Mouse (Mus musculus) forebrain, embryonic 14.5 days (tissue): Measurements from ENCODE around the gene Pde4d. TPM values are rescaled to one million over a fixed set of nuclear protein-coding genes. Genes with fewer than 3 reads are reported as not detected.

Experiments used
- ATAC-seq: fragments of 200-750 bp; cut with Nextera tagmentation; 2 replicates; pipeline ENCODE4 v1.8.0; 2017; ENCODE audit warnings: mild to moderate bottlenecking, moderate library complexity
- DNase-seq: peaks from one replicate; pipeline ENCODE4 v3.0.0-alpha.2; 2015; ENCODE audit warnings: low spot score
- H3K27ac ChIP-seq: fragments of 300-500 bp; sonication (generic); 2 replicates; pipeline ENCODE4 v1.5.1; 2014; ENCODE audit warnings: low read depth, mild to moderate bottlenecking, control low read depth, low read length, moderate library complexity
- H3K27me3 ChIP-seq: fragments of 300-500 bp; sonication (generic); replicated peaks from 2 replicates; pipeline ENCODE4 v1.6.1; 2014; ENCODE audit warnings: low read length, control low read depth, mixed read lengths; ENCODE audit not compliant: control insufficient read depth, insufficient read depth
- H3K36me3 ChIP-seq: fragments of 300-500 bp; sonication (generic); 2 replicates; pipeline ENCODE4 v1.6.1; 2014; ENCODE audit warnings: low read length, control low read depth; ENCODE audit not compliant: control insufficient read depth, insufficient read depth
- H3K4me1 ChIP-seq: fragments of 300-500 bp; sonication (generic); 2 replicates; pipeline ENCODE4 v1.6.1; 2014; ENCODE audit warnings: antibody characterized with exemption, low read length, control low read depth; ENCODE audit not compliant: control insufficient read depth, insufficient read depth
- H3K4me2 ChIP-seq: fragments of 300-500 bp; sonication (generic); 2 replicates; pipeline ENCODE4 v1.6.1; 2014; ENCODE audit warnings: mild to moderate bottlenecking, control low read depth, low read length
- H3K4me3 ChIP-seq: fragments of 300-500 bp; sonication (generic); 2 replicates; pipeline ENCODE4 v1.5.1; 2014; ENCODE audit warnings: low read depth, low read length, control low read depth
- H3K9ac ChIP-seq: fragments of 300-500 bp; sonication (generic); 2 replicates; pipeline ENCODE4 v1.6.1; 2014; ENCODE audit warnings: mild to moderate bottlenecking, low read length, control low read depth, moderate library complexity
- H3K9me3 ChIP-seq: fragments of 300-500 bp; sonication (generic); replicated peaks from 2 replicates; pipeline ENCODE4 v1.6.1; 2016; ENCODE audit warnings: low read length, control low read depth, mixed read lengths; ENCODE audit not compliant: control insufficient read depth
- WGBS: fragments of 180-500 bp; shearing (Covaris S2); extraction: QIAGEN DNeasy Blood & Tissue Kit; methylation state at CpG from one replicate; pipeline ENCODE4 v1.1.7; 2014; 5-methylcytosine and 5-hydroxymethylcytosine counted together
- polyA plus RNA-seq: library from polyadenylated mRNA; unstranded; fragments of >200 nt; fragmentation: Nextera tagmentation; extraction: Ambion mirVana; gene quantifications from 2 replicates; pipeline ENCODE4 v1.2.1, GENCODE M21; 2014

The Pde4d gene
- polyA plus RNA-seq, 1 experiment from 2014 or later = 13.7 TPM

- no peaks in the 10 kb centered on the region for H3K9me3 ChIP-seq
- no peak for DNase-seq
- no peak overlapping the region for H3K9ac ChIP-seq
These were observed 227.3 kb downstream of the Pde4d start for GRCm38 (mm10) chr13:108677056-108677455.

DNA sequence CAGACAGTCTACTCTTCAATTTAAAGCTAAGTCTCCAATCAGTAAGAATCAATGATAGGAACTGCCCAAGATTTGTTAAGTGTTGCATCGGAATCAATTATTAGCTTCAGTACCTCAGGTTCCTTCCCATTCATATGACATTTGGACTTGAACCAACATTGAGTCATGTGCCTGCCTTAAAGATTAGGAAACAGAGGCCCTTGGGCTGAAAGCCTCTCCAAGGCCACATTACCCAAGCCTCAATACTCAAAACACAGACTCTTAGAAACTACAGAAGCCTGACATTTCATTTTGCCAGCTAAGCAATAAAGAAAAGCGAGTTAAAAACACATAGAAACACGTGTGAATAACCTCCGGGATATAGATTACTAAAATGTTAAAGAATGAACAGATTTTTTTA is 233.3 kb downstream of the Pde4d start:
- Histone ChIP-seq H3K4me3 (no peak overlapping the region), H3K9ac (no peak overlapping the region), H3K27ac (no peak overlapping the region), H3K4me1 (no peaks in the 10 kb centered on the region), H3K36me3 (no peaks in the 10 kb centered on the region), H3K9me3 (no peaks in the 10 kb centered on the region), H3K4me2 (no peak overlapping the region), H3K27me3 (no peaks in the 10 kb centered on the region)
- DNase-seq = no peak
- no peak for ATAC-seq
- 90% methylated on average over 4 of the region's 4 CpGs for WGBS

More at GRCm38 (mm10) chr13:108677056-108677455, 227.3 kb downstream of the Pde4d start:
- ATAC-seq = no peak
- Histone ChIP-seq H3K4me2 (no peak overlapping the region), H3K36me3 (no peaks in the 10 kb centered on the region), H3K4me3 (no peak overlapping the region), H3K27ac (no peak overlapping the region), H3K27me3 (no peaks in the 10 kb centered on the region), H3K4me1 (no peaks in the 10 kb centered on the region)

DNA sequence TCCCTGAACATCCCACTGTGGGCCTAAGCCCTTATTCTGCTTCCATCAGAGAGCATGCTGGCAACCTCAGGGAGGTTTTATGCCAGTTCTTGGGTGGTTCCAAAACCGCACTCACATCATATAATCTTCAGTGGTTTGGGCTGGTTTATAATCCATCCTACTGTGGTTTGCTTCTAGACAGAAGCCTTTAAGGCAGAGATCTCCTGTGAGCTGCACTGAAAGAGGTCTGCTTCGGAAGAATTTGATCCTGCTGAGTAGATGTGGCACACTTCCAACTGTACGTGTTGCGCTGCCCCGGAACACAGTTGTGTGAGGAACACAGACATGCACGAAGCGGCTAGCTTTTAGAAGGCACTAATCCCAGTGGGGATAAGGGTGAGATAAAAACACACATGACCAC is 236.1 kb downstream of the Pde4d start:
- Histone ChIP-seq H3K9me3 (no peaks in the 10 kb centered on the region), H3K27me3 (no peaks in the 10 kb centered on the region), H3K36me3 (no peaks in the 10 kb centered on the region), H3K4me1 (no peaks in the 10 kb centered on the region), H3K27ac (no peak overlapping the region), H3K9ac (no peak overlapping the region), H3K4me2 (no peak overlapping the region), H3K4me3 (no peak overlapping the region)
- DNase-seq (peak; percentile 10), ATAC-seq (no peak)
- WGBS = 81% methylated on average over 7 of the region's 7 CpGs

DNA sequence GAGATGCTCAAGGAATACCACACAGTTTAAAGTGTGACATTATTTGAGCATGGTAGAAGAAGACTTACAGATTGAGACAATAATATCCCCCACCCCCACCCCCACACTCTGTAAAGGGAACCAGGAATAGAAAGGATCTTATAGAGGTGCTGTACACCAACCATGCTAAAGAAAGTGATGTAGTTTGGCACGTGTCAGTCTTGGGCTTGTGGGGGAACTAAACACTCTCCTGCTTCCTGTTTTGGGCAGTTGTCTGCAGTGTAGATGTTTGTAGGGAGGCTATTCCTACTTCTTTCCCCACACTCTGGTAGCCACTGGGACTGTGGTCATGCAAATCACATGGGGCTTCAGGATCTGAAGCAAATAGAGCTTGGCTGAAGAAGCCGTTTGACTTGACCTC is 236.5 kb downstream of the Pde4d start:
- H3K4me3 ChIP-seq = no peak overlapping the region
- WGBS = 91% methylated on average over 2 of the region's 2 CpGs
- no peak overlapping the region for H3K9ac ChIP-seq
- no peak overlapping the region for H3K4me2 ChIP-seq
- ATAC-seq = no peak
- no peaks in the 10 kb centered on the region for H3K27me3 ChIP-seq
- H3K9me3 ChIP-seq = no peaks in the 10 kb centered on the region
- no peaks in the 10 kb centered on the region for H3K4me1 ChIP-seq
- H3K36me3 ChIP-seq = no peaks in the 10 kb centered on the region
- H3K27ac ChIP-seq = no peak overlapping the region
- no peak for DNase-seq

GRCm38 (mm10) chr13:108686807-108687206 is 237.1 kb downstream of the Pde4d start:
- WGBS = 82% methylated on average over 4 of the region's 4 CpGs
- Histone ChIP-seq H3K4me1 (no peaks in the 10 kb centered on the region), H3K36me3 (no peaks in the 10 kb centered on the region), H3K9me3 (no peaks in the 10 kb centered on the region), H3K9ac (no peak overlapping the region), H3K4me3 (no peak overlapping the region), H3K27me3 (no peaks in the 10 kb centered on the region), H3K4me2 (no peak overlapping the region), H3K27ac (no peak overlapping the region)
- ATAC-seq (no peak), DNase-seq (no peak)

GRCm38 (mm10) chr13:108692883-108693550 is 243.3 kb downstream of the Pde4d start:
- WGBS = 79% methylated on average over 12 of the region's 12 CpGs
- ATAC-seq = no peak
- H3K27ac ChIP-seq = no peak overlapping the region
- H3K4me3 ChIP-seq = no peak overlapping the region
- H3K9me3 ChIP-seq = no peaks in the 10 kb centered on the region
- no peaks in the 10 kb centered on the region for H3K4me1 ChIP-seq
- no peaks in the 10 kb centered on the region for H3K36me3 ChIP-seq
- H3K4me2 ChIP-seq = no peak overlapping the region
- no peak for DNase-seq
- no peaks in the 10 kb centered on the region for H3K27me3 ChIP-seq
- no peak overlapping the region for H3K9ac ChIP-seq

DNA sequence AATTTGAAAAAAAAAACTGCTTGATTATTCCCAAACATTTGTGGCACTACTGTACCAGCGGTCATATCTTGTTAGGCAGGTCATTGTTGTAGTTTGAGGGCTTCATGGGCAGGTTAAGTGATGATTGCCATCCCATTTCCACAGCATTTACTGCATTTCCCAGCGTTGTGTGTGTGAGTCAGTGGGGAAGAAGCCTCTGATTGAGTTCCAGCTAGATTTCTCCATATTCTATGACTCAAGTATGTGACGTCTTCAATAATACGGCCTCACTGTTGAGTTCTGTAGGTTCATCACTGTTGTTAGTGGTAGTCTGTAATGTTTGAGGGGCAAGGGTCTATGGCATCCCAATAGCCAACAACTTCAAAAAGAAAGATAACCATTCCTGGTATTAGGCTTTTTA is 255.7 kb downstream of the Pde4d start:
- ATAC-seq = no peak
- no peaks in the 10 kb centered on the region for H3K36me3 ChIP-seq
- H3K4me1 ChIP-seq = no peaks in the 10 kb centered on the region
- no peak for DNase-seq
- no peak overlapping the region for H3K27ac ChIP-seq
- no peak overlapping the region for H3K4me3 ChIP-seq
- no peak overlapping the region for H3K4me2 ChIP-seq
- no peaks in the 10 kb centered on the region for H3K9me3 ChIP-seq
- no peaks in the 10 kb centered on the region for H3K27me3 ChIP-seq
- WGBS = 92% methylated on average over 4 of the region's 4 CpGs
- H3K9ac ChIP-seq = no peak overlapping the region

DNA sequence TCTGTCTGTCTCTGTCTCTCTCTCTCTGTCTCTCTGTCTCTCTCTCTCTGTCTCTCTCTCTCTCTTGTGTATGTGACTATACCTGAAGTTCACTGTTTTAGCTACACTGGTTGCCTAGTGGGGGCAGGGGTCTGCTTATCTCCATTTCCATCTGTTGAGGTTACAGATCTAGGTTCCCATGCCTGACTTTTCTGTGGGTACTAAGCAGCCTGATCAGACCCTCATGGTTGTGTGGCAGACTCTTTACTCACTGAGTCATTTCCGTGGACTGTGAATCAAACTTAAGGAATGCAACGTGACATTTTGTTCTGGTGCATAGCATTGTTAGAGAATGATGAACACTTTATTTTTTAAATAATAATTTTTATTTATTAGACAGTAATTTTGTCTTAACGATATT is 264.3 kb downstream of the Pde4d start:
- no peak overlapping the region for H3K9ac ChIP-seq
- H3K27me3 ChIP-seq = no peaks in the 10 kb centered on the region
- no peaks in the 10 kb centered on the region for H3K4me1 ChIP-seq
- no peaks in the 10 kb centered on the region for H3K9me3 ChIP-seq
- 92% methylated on average over 3 of the region's 3 CpGs for WGBS
- no peak for ATAC-seq
- H3K27ac ChIP-seq = no peak overlapping the region
- no peak for DNase-seq
- no peaks in the 10 kb centered on the region for H3K36me3 ChIP-seq
- no peak overlapping the region for H3K4me2 ChIP-seq
- H3K4me3 ChIP-seq = no peak overlapping the region

- DNase-seq = no peak
These were observed 265.3 kb downstream of the Pde4d start for GRCm38 (mm10) chr13:108715029-108715428.

More at GRCm38 (mm10) chr13:108715029-108715428, 265.3 kb downstream of the Pde4d start:
- Histone ChIP-seq H3K4me3 (no peak overlapping the region), H3K4me2 (no peak overlapping the region), H3K27me3 (no peaks in the 10 kb centered on the region), H3K4me1 (no peaks in the 10 kb centered on the region), H3K36me3 (no peaks in the 10 kb centered on the region), H3K9ac (no peak overlapping the region), H3K9me3 (no peaks in the 10 kb centered on the region), H3K27ac (no peak overlapping the region)
- ATAC-seq = no peak
- WGBS = 88% methylated on average over 3 of the region's 3 CpGs
